Mouse (Mus musculus) ES-E14 (cell line): Measurements from ENCODE around the gene Tctex1d1. TPM values are rescaled to one million over a fixed set of nuclear protein-coding genes. Genes with fewer than 3 reads are reported as not detected.

Experiments
- DNase-seq: peaks from one replicate; pipeline ENCODE4 v3.0.0-alpha.2; 2013; ENCODE audit warnings: low read depth, low spot score
- H3K27ac ChIP-seq: 2 replicates; pipeline ENCODE4 v1.5.1; 2012; ENCODE audit warnings: low read depth, mild to moderate bottlenecking, low read length, moderate library complexity, mixed read lengths; ENCODE audit not compliant: poor library complexity, insufficient read depth, severe bottlenecking
- H3K36me3 ChIP-seq: 2 replicates; pipeline ENCODE4 v1.6.1; 2012; ENCODE audit warnings: mild to moderate bottlenecking, low read length, moderate library complexity, mixed read lengths; ENCODE audit not compliant: control insufficient read depth, poor library complexity, insufficient read depth, severe bottlenecking
- H3K4me1 ChIP-seq, 2 experiments: fragments of 150-350 bp in 1 of 2; sonication (generic) in 1 of 2; 2 replicates each; pipeline ENCODE4 v1.6.1; 2012; ENCODE audit warnings: low read length in 2 of 2, mild to moderate bottlenecking in 1 of 2, mixed read lengths in 1 of 2; ENCODE audit not compliant: control insufficient read depth in 2 of 2, insufficient read depth in 2 of 2, poor library complexity in 1 of 2
- H3K4me3 ChIP-seq, 2 experiments: fragments of 150-350 bp in 1 of 2; sonication (generic) in 1 of 2; 2 replicates each; pipeline ENCODE4 v1.5.1; 2012; ENCODE audit warnings: low read length in 2 of 2, low read depth in 1 of 2, mild to moderate bottlenecking in 1 of 2, mixed read lengths in 1 of 2; ENCODE audit not compliant: insufficient read depth in 1 of 2, poor library complexity in 1 of 2, severe bottlenecking in 1 of 2
- H3K9ac ChIP-seq: 2 replicates; pipeline ENCODE4 v1.6.1; 2012; ENCODE audit warnings: low read depth, mild to moderate bottlenecking, low read length, mixed read lengths; ENCODE audit not compliant: poor library complexity, insufficient read depth, severe bottlenecking
- H3K9me3 ChIP-seq: fragments of 150-350 bp; sonication (generic); 2 replicates; pipeline ENCODE4 v1.6.1; 2012; ENCODE audit warnings: low read depth, mild to moderate bottlenecking, low read length; ENCODE audit not compliant: control insufficient read depth, insufficient read depth
- CHD2 ChIP-seq: IDR thresholded peaks from 2 replicates; pipeline ENCODE4 v1.6.1; 2014; ENCODE audit warnings: mild to moderate bottlenecking, low read depth, low read length, inconsistent platforms
- HCFC1 ChIP-seq: IDR thresholded peaks from 2 replicates; pipeline ENCODE4 v1.6.1; 2012; ENCODE audit warnings: low read length, inconsistent platforms, borderline replicate concordance; ENCODE audit not compliant: insufficient read depth
- MAFK ChIP-seq: IDR thresholded peaks from 2 replicates; pipeline ENCODE4 v1.6.1; 2014; ENCODE audit warnings: mild to moderate bottlenecking, low read depth, low read length, inconsistent platforms; ENCODE audit not compliant: insufficient read depth
- ZC3H11A ChIP-seq: IDR thresholded peaks from 2 replicates; pipeline ENCODE4 v1.6.1; 2012; ENCODE audit warnings: low read depth, mild to moderate bottlenecking, inconsistent platforms, low read length, borderline replicate concordance
- ZNF384 ChIP-seq: IDR thresholded peaks from 2 replicates; pipeline ENCODE4 v1.6.1; 2012; ENCODE audit warnings: low read depth, low read length, inconsistent platforms
- in situ Hi-C, 2 experiments: fragments of 600-800 bp; cut with MboI; formaldehyde crosslinking; loops; one replicate each; pipeline ENCODE4 v1.15.1; 2025; ENCODE audit warnings: low sequenced_read_pairs in 2 of 2, inconsistent platforms in 1 of 2; ENCODE audit not compliant: unreplicated experiment in 2 of 2
- total RNA-seq: library from RNA; depleted of rRNA; stranded (reverse); fragments of 300-350 nt; gene quantifications from 2 replicates; pipeline ENCODE4 v1.2.3, GENCODE M21; 2012

Gene Tctex1d1
- total RNA-seq, 1 experiment, result not detected

DNA sequence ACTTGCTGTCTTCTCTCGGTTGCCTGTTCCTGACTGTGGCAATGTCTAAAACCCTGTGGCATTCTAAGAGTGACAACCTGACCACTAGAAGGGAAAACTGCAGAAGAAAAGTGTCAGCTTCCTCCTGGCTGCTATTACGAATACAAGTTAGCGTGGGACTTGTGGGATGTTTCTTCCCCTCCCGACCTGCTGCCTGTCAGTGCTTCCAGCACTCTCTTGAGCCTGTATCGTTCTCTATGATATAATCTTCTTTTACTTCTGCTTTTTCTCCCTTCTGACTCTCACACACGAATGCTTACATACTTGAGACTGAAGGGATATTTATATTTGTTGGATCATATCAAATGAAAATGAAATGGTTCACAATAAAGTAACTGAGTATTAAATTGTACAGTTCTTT lies 34.1 kb upstream of the Tctex1d1 start:
- Histone ChIP-seq H3K4me1 (no peaks in the 10 kb centered on the region), H3K4me3 (no peak overlapping the region), H3K9me3 (no peaks in the 10 kb centered on the region), H3K9ac (no peak overlapping the region), H3K36me3 (no peaks in the 10 kb centered on the region), H3K27ac (no peak overlapping the region)
- no peak for DNase-seq
- in situ Hi-C loops, result no loop called here
- TF ChIP-seq HCFC1 (no peak), ZNF384 (no peak), CHD2 (no peak), MAFK (no peak), ZC3H11A (no peak)

DNA sequence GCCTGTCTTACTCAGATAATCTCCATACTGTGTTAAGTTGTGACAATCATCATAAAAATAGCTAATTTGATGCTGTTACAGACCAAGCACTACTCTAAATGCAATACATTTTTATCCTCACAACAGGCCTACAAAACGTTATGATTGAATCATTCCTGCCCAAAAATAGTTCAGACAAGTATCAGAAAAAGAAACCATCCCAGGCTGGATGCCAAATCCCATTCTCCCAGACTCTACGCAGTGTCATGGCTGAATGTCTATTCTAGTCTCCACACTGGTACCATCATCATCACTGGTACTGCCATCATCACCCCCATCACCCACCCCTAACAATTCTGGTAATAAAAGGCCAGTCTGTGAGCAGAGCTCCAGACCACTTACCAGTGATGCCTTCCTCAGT lies 25.9 kb upstream of the Tctex1d1 start:
- in situ Hi-C loops, result no loop called here
- no peaks in the 10 kb centered on the region for H3K9me3 ChIP-seq
- no peak for DNase-seq
- H3K27ac ChIP-seq, result no peak overlapping the region
- H3K4me3 ChIP-seq, result no peak overlapping the region
- H3K36me3 ChIP-seq, result no peaks in the 10 kb centered on the region
- no peak overlapping the region for H3K9ac ChIP-seq
- no peaks in the 10 kb centered on the region for H3K4me1 ChIP-seq
- TF ChIP-seq MAFK (no peak), HCFC1 (no peak), ZNF384 (no peak), ZC3H11A (no peak), CHD2 (no peak)

DNA sequence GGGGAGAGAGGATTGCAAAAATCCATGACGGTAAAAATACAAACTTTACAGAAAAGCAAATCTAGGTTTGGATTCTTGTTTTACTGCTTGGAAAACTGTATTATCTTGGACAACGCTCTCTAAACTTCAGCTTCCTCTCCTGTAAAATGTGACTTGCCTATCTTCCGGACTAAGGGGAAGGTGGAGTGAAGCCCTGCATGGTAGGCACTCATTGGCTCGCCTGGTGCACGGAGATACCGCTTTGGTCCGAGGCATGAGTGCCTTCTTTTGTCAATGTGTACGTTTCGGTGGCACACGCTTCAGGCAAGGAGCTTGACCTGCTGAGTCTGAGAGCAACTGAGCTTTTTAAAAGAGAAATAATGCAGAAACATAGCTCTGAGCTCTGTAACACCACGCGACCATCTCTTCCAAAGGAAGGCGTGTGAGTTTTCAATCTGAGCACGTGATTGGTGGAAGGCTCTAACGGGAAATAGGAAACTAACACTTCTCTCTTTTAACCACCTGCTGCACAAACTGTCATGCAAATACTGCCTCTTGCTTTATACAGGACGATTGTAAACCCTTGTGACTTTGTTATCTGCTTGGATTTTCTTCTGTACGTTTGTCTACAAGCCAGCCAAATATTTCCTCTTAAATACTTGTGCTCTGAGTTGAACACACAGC lies 23.0 kb upstream of the Tctex1d1 start:
- no peak overlapping the region for H3K9ac ChIP-seq
- DNase-seq, result no peak
- no peak overlapping the region for H3K4me3 ChIP-seq
- no peaks in the 10 kb centered on the region for H3K9me3 ChIP-seq
- in situ Hi-C loops, result no loop called here
- no peaks in the 10 kb centered on the region for H3K36me3 ChIP-seq
- no peaks in the 10 kb centered on the region for H3K4me1 ChIP-seq
- no peak for TF ChIP-seq ZC3H11A
- TF ChIP-seq HCFC1, result no peak
- no peak for TF ChIP-seq CHD2
- no peak for TF ChIP-seq ZNF384
- TF ChIP-seq MAFK, result no peak
- H3K27ac ChIP-seq, result no peak overlapping the region

DNA sequence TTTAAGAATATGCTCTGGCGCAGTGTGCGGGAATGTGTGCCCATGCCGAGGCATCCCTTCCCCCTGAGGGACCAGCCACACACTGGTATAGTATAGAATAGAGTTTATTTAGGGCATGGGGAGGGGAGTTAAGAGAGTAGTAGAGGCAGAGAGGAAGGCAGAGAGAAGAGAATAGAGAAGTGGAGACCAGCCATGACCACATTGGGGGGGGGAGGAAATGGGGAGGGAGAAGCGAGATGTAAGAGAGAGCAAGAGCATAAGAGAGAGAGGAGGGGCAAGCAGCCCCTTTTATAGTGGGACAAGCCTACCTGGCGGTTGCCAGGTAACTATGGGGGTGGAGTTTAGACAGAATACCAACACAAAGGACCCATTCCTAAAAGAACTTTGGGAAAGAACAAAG lies 19.0 kb upstream of the Tctex1d1 start:
- Histone ChIP-seq H3K36me3 (no peaks in the 10 kb centered on the region), H3K9ac (no peak overlapping the region), H3K27ac (no peak overlapping the region), H3K4me3 (no peak overlapping the region), H3K9me3 (no peaks in the 10 kb centered on the region), H3K4me1 (no peaks in the 10 kb centered on the region)
- no peak for TF ChIP-seq CHD2
- no peak for TF ChIP-seq HCFC1
- DNase-seq, result no peak
- in situ Hi-C loops, result no loop called here

DNA sequence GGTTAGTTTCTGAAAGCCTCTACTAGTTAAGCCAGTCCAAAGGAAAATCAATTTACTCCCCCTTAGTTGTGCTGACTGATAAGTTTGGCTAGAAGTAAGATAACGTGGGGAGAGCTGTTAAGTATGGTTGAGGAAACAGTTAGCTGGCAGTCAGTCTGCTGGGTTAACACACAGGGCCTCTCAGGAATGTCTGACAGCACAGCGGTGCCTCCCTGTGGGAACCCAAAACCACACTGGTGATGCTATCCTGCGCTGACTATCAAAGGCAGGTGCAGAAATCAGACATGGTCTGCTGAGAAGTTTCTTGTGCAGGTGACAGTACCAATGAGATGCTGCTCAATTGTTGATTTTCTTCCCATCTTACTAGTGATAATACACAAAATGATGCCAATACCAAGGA lies 14.2 kb upstream of the Tctex1d1 start:
- Histone ChIP-seq H3K9ac (no peak overlapping the region), H3K4me3 (no peak overlapping the region), H3K4me1 (no peaks in the 10 kb centered on the region), H3K36me3 (no peaks in the 10 kb centered on the region), H3K9me3 (no peaks in the 10 kb centered on the region), H3K27ac (no peak overlapping the region)
- in situ Hi-C loops, result no loop called here
- DNase-seq, result no peak
- TF ChIP-seq ZC3H11A (no peak), CHD2 (no peak), MAFK (no peak), HCFC1 (no peak), ZNF384 (no peak)
